Mouse (Mus musculus): Measurements from ENCODE around the gene Fxyd2. TPM values are rescaled to one million over a fixed set of nuclear protein-coding genes. Genes with fewer than 3 reads are reported as not detected.

Fxyd2 gene
- polyA plus RNA-seq, 1 experiment: 0.07 TPM

- TF ChIP-seq REST (IDR thresholded peaks at IDR 0.05; ENCODE audit: insufficient read depth, insufficient read length) (no peak), MYOG (IDR thresholded peaks at IDR 0.05; ENCODE audit: control insufficient read depth in 1 of 3, insufficient read depth in 1 of 3, insufficient read length in 2 of 3, low read depth in 2 of 3) (no peak), CEBPB (IDR thresholded peaks at IDR 0.05; ENCODE audit: insufficient read depth, poor library complexity, severe bottlenecking) (no peak), USF1 (IDR thresholded peaks at IDR 0.05; ENCODE audit: low read depth) (no peak), MAX (IDR thresholded peaks at IDR 0.05; ENCODE audit: low read depth) (no peak), TCF12 (IDR thresholded peaks at IDR 0.05; ENCODE audit: insufficient read depth, poor library complexity, severe bottlenecking) (no peak), TCF3 (IDR thresholded peaks at IDR 0.05; ENCODE audit: insufficient read length, low read depth) (no peak), MYOD1 (IDR thresholded peaks at IDR 0.05; ENCODE audit: control insufficient read depth in 1 of 3, insufficient read length in 2 of 3, low read depth in 2 of 3) (no peak), E2F4 (IDR thresholded peaks at IDR 0.05; ENCODE audit: insufficient read depth) (no peak), POLR2AphosphoS2 (IDR thresholded peaks at IDR 0.05; ENCODE audit: insufficient read length, low read depth) (no peak), SRF (IDR thresholded peaks at IDR 0.05; ENCODE audit: control insufficient read depth, insufficient read length, low read depth) (no peak)
- Histone ChIP-seq H3K79me2 (ENCODE audit: control insufficient read depth, insufficient read depth) (no peaks in the 10 kb centered on the region), H3K4me2 (ENCODE audit: low read depth) (no peak overlapping the region), H3K36me3 (ENCODE audit: control insufficient read depth, insufficient read depth) (no peaks in the 10 kb centered on the region), H3ac (ENCODE audit: control insufficient read depth, insufficient read length) (no peak overlapping the region), H3K4me3 (no peak overlapping the region), H3K27me3 (ENCODE audit: control insufficient read depth, insufficient read depth, insufficient read length) (no peaks in the 10 kb centered on the region)
Observed at GRCm38 (mm10) chr9:45389596-45389995, 9.9 kb upstream of the Fxyd2 start.

- Histone ChIP-seq H3K4me2 (ENCODE audit: low read depth) (no peak overlapping the region), H3K4me3 (no peak overlapping the region)
Observed at GRCm38 (mm10) chr9:45391299-45391698, 8.2 kb upstream of the Fxyd2 start.

GRCm38 (mm10) chr9:45395218-45395617, 4.3 kb upstream of the Fxyd2 start:
- Histone ChIP-seq H3ac (ENCODE audit: control insufficient read depth, insufficient read length) (no peak overlapping the region), H3K4me3 (no peak overlapping the region), H3K36me3 (ENCODE audit: control insufficient read depth, insufficient read depth) (no peaks in the 10 kb centered on the region), H3K79me2 (ENCODE audit: control insufficient read depth, insufficient read depth) (no peaks in the 10 kb centered on the region), H3K27me3 (ENCODE audit: control insufficient read depth, insufficient read depth, insufficient read length) (no peaks in the 10 kb centered on the region), H3K4me2 (ENCODE audit: low read depth) (no peak overlapping the region)
- TF ChIP-seq USF1 (IDR thresholded peaks at IDR 0.05; ENCODE audit: low read depth) (no peak), CEBPB (IDR thresholded peaks at IDR 0.05; ENCODE audit: insufficient read depth, poor library complexity, severe bottlenecking) (no peak), TCF3 (IDR thresholded peaks at IDR 0.05; ENCODE audit: insufficient read length, low read depth) (no peak), MYOG (IDR thresholded peaks at IDR 0.05; ENCODE audit: control insufficient read depth in 1 of 3, insufficient read depth in 1 of 3, insufficient read length in 2 of 3, low read depth in 2 of 3) (no peak), E2F4 (IDR thresholded peaks at IDR 0.05; ENCODE audit: insufficient read depth) (no peak), TCF12 (IDR thresholded peaks at IDR 0.05; ENCODE audit: insufficient read depth, poor library complexity, severe bottlenecking) (no peak), POLR2AphosphoS2 (IDR thresholded peaks at IDR 0.05; ENCODE audit: insufficient read length, low read depth) (no peak), REST (IDR thresholded peaks at IDR 0.05; ENCODE audit: insufficient read depth, insufficient read length) (no peak), SRF (IDR thresholded peaks at IDR 0.05; ENCODE audit: control insufficient read depth, insufficient read length, low read depth) (no peak), POLR2A (IDR thresholded peaks at IDR 0.05; ENCODE audit: insufficient read length, low read depth) (no peak), MAX (IDR thresholded peaks at IDR 0.05; ENCODE audit: low read depth) (no peak), MYOD1 (IDR thresholded peaks at IDR 0.05; ENCODE audit: control insufficient read depth in 1 of 3, insufficient read length in 2 of 3, low read depth in 2 of 3) (no peak)

More at GRCm38 (mm10) chr9:45391299-45391698, 8.2 kb upstream of the Fxyd2 start:
- no peaks in the 10 kb centered on the region for H3K27me3 ChIP-seq (ENCODE audit: control insufficient read depth, insufficient read depth, insufficient read length)
- TF ChIP-seq REST (IDR thresholded peaks at IDR 0.05; ENCODE audit: insufficient read depth, insufficient read length) (no peak), MYOD1 (IDR thresholded peaks at IDR 0.05; ENCODE audit: control insufficient read depth in 1 of 3, insufficient read length in 2 of 3, low read depth in 2 of 3) (no peak), MYOG (IDR thresholded peaks at IDR 0.05; ENCODE audit: control insufficient read depth in 1 of 3, insufficient read depth in 1 of 3, insufficient read length in 2 of 3, low read depth in 2 of 3) (no peak), SRF (IDR thresholded peaks at IDR 0.05; ENCODE audit: control insufficient read depth, insufficient read length, low read depth) (no peak), POLR2A (IDR thresholded peaks at IDR 0.05; ENCODE audit: insufficient read length, low read depth) (no peak), POLR2AphosphoS2 (IDR thresholded peaks at IDR 0.05; ENCODE audit: insufficient read length, low read depth) (no peak), USF1 (IDR thresholded peaks at IDR 0.05; ENCODE audit: low read depth) (no peak), TCF3 (IDR thresholded peaks at IDR 0.05; ENCODE audit: insufficient read length, low read depth) (no peak), CEBPB (IDR thresholded peaks at IDR 0.05; ENCODE audit: insufficient read depth, poor library complexity, severe bottlenecking) (no peak), MAX (IDR thresholded peaks at IDR 0.05; ENCODE audit: low read depth) (no peak), E2F4 (IDR thresholded peaks at IDR 0.05; ENCODE audit: insufficient read depth) (no peak), TCF12 (IDR thresholded peaks at IDR 0.05; ENCODE audit: insufficient read depth, poor library complexity, severe bottlenecking) (no peak)
- no peaks in the 10 kb centered on the region for H3K79me2 ChIP-seq (ENCODE audit: control insufficient read depth, insufficient read depth)
- H3ac ChIP-seq (ENCODE audit: control insufficient read depth, insufficient read length): no peak overlapping the region
- H3K36me3 ChIP-seq (ENCODE audit: control insufficient read depth, insufficient read depth): no peaks in the 10 kb centered on the region

- no peaks in the 10 kb centered on the region for H3K27me3 ChIP-seq (ENCODE audit: control insufficient read depth, insufficient read depth, insufficient read length)
- H3ac ChIP-seq (ENCODE audit: control insufficient read depth, insufficient read length): no peak overlapping the region
- no peak overlapping the region for H3K4me2 ChIP-seq (ENCODE audit: low read depth)
- H3K36me3 ChIP-seq (ENCODE audit: control insufficient read depth, insufficient read depth): no peaks in the 10 kb centered on the region
- H3K79me2 ChIP-seq (ENCODE audit: control insufficient read depth, insufficient read depth): no peaks in the 10 kb centered on the region
- TF ChIP-seq REST (IDR thresholded peaks at IDR 0.05; ENCODE audit: insufficient read depth, insufficient read length): no peak
- TF ChIP-seq TCF3 (IDR thresholded peaks at IDR 0.05; ENCODE audit: insufficient read length, low read depth): no peak
- no peak for TF ChIP-seq E2F4 (IDR thresholded peaks at IDR 0.05; ENCODE audit: insufficient read depth)
- no peak for TF ChIP-seq MAX (IDR thresholded peaks at IDR 0.05; ENCODE audit: low read depth)
- H3K4me3 ChIP-seq: no peak overlapping the region
Observed at GRCm38 (mm10) chr9:45395796-45396195, 3.7 kb upstream of the Fxyd2 start.

- Histone ChIP-seq H3K27me3 (ENCODE audit: control insufficient read depth, insufficient read depth, insufficient read length) (no peaks in the 10 kb centered on the region), H3K4me2 (ENCODE audit: low read depth) (no peak overlapping the region), H3K4me3 (no peak overlapping the region), H3K36me3 (ENCODE audit: control insufficient read depth, insufficient read depth) (no peaks in the 10 kb centered on the region), H3ac (ENCODE audit: control insufficient read depth, insufficient read length) (no peak overlapping the region), H3K79me2 (ENCODE audit: control insufficient read depth, insufficient read depth) (no peaks in the 10 kb centered on the region)
- TF ChIP-seq CEBPB (IDR thresholded peaks at IDR 0.05; ENCODE audit: insufficient read depth, poor library complexity, severe bottlenecking) (no peak), POLR2AphosphoS2 (IDR thresholded peaks at IDR 0.05; ENCODE audit: insufficient read length, low read depth) (no peak), USF1 (IDR thresholded peaks at IDR 0.05; ENCODE audit: low read depth) (no peak), SRF (IDR thresholded peaks at IDR 0.05; ENCODE audit: control insufficient read depth, insufficient read length, low read depth) (no peak), E2F4 (IDR thresholded peaks at IDR 0.05; ENCODE audit: insufficient read depth) (no peak), MYOD1 (IDR thresholded peaks at IDR 0.05; ENCODE audit: control insufficient read depth in 1 of 3, insufficient read length in 2 of 3, low read depth in 2 of 3) (no peak), TCF3 (IDR thresholded peaks at IDR 0.05; ENCODE audit: insufficient read length, low read depth) (no peak), POLR2A (IDR thresholded peaks at IDR 0.05; ENCODE audit: insufficient read length, low read depth) (no peak), MAX (IDR thresholded peaks at IDR 0.05; ENCODE audit: low read depth) (no peak), TCF12 (IDR thresholded peaks at IDR 0.05; ENCODE audit: insufficient read depth, poor library complexity, severe bottlenecking) (no peak)
Observed at GRCm38 (mm10) chr9:45398336-45398735, 1.1 kb upstream of the Fxyd2 start.
